Mouse (Mus musculus): Measurements from ENCODE around the gene 3110040M04Rik.
"Not testable (repeated sequence)": the region's sequence is repeated elsewhere in the genome, so short reads cannot be mapped to it uniquely, and the experiment has no call there.

Gene 3110040M04Rik

GRCm38 (mm10) chr1:151203818-151204217 is at the start of gene 3110040M04Rik:
TSS of gene 3110040M04Rik (plus strand) at chr1:151204121.
- DNase-seq (ENCODE audit: low read depth): not testable (repeated sequence)

DNA sequence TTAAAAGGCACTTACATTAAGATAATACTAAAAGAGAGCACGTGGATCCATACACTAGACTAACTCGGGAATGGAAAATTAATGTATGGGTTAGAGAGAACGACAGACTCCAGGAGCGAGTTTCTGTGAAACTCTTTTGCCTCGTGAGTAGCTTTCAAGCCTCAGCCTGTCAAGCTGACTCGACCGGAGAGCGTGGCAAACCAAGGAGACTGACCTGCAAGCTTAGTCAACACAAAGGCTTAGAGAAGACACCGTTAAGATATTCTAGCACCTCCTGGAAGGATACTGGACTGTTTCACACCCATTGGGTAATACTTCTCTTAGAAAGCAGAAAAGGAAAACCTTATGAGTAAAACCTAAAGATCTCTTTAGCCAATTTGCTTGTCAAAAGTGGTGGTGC is 49.8 kb upstream of the 3110040M04Rik start:
- DNase-seq (ENCODE audit: low read depth): not testable (repeated sequence)

- DNase-seq (ENCODE audit: low read depth): peak; percentile 48
Observed at GRCm38 (mm10) chr1:151156129-151156528, 47.8 kb upstream of the 3110040M04Rik start.

DNA sequence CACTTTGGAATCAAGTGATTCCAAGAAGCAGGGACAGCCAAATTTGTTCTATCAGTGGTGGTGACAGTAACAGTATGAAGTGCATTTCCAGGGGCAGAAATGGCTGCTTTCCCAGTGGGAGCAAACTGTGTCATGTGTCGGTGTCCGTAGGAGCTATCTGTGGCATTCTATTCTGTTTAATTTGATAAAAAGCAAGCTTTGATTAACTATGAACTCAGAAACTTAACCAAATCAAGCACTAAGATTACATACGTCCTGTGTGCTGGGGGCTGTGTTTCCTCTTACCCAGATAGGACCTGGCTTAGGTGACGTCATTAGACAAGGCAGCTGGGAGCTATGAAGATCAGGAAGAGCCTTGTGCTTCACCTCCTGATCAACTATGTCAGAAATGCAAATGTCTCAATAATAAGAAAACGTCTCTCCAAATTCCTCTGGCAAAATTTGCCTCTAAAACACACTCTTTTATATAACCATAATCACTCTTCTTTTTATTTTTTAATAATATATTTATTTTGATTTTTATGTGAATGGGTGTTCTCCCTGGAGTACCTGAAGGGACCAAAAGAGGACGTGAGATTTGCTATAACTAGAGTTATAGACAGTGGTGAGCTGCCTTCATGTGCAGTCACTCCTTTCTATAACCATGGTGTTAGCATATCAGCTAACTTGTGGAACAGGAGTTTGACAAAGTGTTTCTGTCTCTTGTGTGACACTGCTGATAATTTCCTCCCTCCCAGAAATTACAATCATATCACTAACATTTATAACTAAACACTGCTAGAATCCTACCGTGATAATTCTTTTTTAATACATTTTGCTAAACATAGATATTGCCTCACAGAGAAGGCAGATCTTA is 46.9 kb upstream of the 3110040M04Rik start:
- no peak for DNase-seq (ENCODE audit: low read depth)

DNA sequence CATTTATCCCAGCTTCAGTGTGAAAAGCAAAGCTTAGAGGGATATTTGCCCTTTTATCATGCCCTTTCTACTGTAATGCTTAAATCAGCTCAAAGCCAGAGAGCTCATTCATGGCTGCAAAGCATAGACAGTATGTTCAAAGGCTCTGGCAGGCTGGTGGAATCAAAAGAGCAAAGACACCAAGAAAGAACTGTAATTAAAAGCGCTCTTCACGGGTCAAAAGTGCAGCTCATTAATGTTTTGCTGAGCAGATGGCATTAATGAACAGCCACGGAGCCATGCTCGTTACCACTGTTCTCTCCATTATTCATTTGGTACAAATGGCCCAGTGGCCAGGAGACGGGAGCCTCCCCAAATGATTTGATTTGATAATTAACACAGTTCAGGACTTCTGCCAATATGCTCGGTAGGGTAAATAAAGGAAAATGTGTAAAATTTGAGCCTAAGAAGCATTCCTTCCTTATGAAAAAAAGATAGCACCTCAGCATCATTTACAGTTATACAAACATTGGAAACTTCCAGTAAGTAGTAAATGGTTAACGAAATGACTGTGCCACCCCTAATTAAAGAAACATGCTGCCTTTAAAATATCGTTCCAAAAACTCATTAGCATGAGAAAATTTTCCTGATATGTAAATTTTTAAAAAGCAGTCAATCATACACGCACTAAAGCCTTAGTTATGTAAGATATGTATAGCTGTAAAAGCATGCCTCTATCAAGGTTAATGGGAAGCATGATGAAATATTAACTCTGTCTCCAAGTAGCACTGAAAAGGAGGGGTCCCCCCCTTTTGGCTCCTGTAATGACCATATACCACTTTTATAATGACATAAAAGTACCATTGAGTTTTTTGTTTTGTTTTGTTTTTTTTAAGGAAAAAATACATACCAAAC is 45.7 kb upstream of the 3110040M04Rik start:
- DNase-seq (ENCODE audit: low read depth): no peak

- DNase-seq (ENCODE audit: low read depth): no peak
Observed at GRCm38 (mm10) chr1:151158857-151159510, 44.9 kb upstream of the 3110040M04Rik start.

DNA sequence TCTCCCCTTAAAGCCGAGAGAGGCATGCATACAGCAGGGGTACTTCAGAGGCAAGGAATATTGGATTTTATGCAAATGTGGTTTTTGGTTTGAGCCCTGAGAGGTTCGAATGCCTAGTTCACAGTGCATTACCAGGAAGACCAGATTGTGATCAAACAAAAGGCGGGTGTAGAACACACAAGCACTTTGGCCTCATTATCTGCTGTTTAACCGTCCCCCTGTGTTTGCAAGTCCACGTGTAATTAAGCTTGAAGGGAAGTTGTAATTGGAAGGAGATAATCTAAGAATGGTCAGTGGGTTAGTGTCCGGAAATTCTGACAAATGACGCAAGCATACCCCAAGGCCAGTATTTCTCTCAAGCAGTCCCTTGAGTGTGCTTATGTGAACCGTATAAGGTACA is 37.9 kb upstream of the 3110040M04Rik start:
- peak; percentile 49 for DNase-seq (ENCODE audit: low read depth)

DNA sequence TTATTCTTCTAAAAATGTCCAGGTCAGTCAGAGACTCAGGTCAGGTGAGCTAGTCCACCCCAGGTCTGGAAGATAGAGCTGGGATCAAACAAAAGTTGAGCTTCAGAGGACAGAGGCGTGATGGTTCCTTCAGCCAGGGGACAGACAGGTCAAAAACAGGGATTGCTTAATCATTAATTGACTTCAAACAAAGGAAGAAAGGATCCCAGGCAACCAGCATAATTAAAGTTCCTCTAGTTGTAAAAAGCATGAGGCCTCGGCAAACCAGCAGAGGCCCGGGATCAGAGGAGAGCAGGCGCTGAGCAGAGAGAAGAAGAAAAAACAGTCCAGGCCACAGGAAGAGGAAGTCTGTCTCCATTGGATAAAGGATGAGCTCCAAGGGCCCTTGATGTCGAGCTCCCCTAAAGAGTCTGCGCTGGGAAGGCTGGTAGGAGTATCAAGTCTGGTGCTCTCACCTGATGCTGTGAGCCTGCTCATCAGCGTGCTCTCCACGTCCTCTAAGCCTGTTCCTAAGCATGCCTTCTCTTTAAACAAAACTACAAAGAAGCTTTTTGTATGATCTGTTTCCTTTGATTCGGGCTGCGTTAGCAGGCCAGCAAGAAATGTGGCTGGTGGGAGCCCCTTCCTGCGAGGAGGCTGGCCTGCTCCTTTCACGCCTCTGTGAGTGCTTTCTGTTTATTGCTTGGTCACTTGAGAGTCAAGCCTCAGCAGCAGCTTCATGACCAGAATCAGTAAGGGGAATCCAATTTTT is 36.4 kb upstream of the 3110040M04Rik start:
- no peak for DNase-seq (ENCODE audit: low read depth)

GRCm38 (mm10) chr1:151168637-151169036 is 35.3 kb upstream of the 3110040M04Rik start:
- DNase-seq (ENCODE audit: low read depth): no peak

GRCm38 (mm10) chr1:151171572-151172461 is 32.1 kb upstream of the 3110040M04Rik start:
- peak; percentile 63 for DNase-seq (ENCODE audit: low read depth)

GRCm38 (mm10) chr1:151177030-151177936 is 26.6 kb upstream of the 3110040M04Rik start:
- DNase-seq (ENCODE audit: low read depth): peak; percentile 76

DNA sequence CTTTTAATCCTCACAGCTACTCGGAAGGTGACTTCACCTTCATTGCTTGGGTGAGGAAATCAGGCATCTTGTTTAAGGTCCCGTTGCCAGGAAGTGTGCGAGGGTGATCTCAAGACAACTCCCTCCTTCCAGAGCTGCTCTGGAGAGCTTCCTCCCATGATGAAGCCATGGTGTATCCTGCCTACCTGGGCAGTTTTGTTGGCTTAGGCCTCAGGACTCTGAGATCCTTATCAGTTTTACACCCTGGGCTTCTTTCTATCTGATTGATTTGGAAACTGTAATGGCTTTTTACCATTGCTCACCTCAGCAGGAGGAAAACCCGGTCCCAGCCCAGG is 26.0 kb upstream of the 3110040M04Rik start:
- no peak for DNase-seq (ENCODE audit: low read depth)

- DNase-seq (ENCODE audit: low read depth): no peak
Observed at GRCm38 (mm10) chr1:151178505-151179083, 25.3 kb upstream of the 3110040M04Rik start.

DNA sequence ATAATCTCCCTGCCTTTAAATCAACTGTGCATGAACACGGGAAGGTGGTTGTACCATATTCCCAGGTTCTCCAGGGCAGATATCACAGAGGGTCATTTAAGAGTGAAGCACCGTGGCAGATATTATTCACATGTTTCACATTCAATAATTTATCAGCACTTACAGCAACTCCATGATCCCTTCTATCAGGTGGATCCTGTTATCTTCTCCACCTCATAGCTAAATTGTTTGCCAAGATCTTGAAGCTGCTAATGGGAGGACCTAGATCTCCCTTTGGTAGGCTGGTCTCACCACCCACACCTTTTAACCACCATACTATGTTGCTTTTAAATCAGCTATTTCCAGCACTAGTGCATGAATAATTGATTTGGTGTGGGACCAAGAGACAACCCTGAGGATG is 23.8 kb upstream of the 3110040M04Rik start:
- no peak for DNase-seq (ENCODE audit: low read depth)

- not testable (repeated sequence) for DNase-seq (ENCODE audit: low read depth)
Observed at GRCm38 (mm10) chr1:151182266-151182665, 21.7 kb upstream of the 3110040M04Rik start, which contains the start of gene Gm47985. TSS of gene Gm47985 (plus strand) at chr1:151182537.

- not testable (repeated sequence) for DNase-seq (ENCODE audit: low read depth)
Observed at GRCm38 (mm10) chr1:151186186-151186585, 17.7 kb upstream of the 3110040M04Rik start.

DNA sequence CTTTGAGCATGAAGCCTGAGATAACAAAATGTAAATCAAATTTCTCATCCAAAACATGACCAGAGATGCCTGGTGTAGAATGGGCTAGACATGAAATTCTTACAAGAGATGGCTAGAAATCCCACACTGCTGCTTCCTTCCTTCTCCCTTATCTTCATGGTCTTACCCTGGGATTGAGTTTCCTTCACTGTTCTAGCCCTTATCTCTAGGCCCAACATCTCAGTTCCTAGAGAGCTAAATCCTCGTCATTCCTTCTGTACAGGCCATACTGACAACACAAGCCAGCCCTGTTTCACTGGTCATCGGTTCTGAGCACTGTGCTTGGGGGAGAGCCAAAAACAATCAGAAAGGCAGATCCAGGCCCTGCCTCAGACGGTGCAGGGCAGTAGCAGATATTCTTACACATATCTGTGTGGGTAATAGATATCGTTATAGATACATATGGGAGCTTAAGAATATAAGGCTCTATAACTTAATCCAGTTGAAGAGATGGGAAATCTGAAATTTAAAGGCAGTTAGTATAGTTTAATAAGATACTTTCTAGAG is 17.0 kb upstream of the 3110040M04Rik start:
- DNase-seq (ENCODE audit: low read depth): not testable (repeated sequence)

- DNase-seq (ENCODE audit: low read depth): no peak
Observed at GRCm38 (mm10) chr1:151188469-151188868, 15.5 kb upstream of the 3110040M04Rik start.

- not testable (repeated sequence) for DNase-seq (ENCODE audit: low read depth)
Observed at GRCm38 (mm10) chr1:151192075-151192474, 11.8 kb upstream of the 3110040M04Rik start, which contains the start of gene Gm8947. TSS of gene Gm8947 (plus strand) at chr1:151192376.
